In the genomic region with DNA sequence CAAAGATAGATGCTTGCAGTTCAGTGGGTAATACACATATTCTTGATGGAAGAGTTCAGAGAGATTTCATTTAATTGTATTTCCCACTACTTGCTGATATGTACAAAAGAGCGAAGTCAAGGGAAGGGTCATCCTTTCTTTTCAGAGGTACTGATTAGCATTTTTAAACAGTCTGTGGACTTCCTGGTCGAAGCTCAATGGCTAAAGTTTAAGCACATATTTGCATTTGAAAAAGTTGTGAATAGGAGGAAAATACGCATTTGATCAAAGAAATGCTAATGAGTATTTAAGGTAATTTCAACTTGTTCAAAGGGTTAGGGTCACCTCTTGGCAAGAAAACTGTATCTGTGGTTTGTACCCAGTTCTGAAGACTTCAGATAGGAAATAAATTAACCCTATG, we compare ENCODE assay signal across 21 mouse cellular contexts.
DNase-seq lines count a peak whose midpoint lies in the region; ATAC-seq lines count a peak whose summit lies in the region.
"Had no signal": no experiment of that assay in that cellular context is flagged by ENCODE, and none has a peak within 500 bp of the region (broad histone marks: within the 10 kb centered on the region; RNA-seq: fewer than 3 reads in every experiment).

No protein-coding gene starts in this region.

- no peak for DNase-seq in neural tube, embryonic 11.5 days (ENCODE audit: low spot score)
- no peak for DNase-seq in neural tube, embryonic 10.5 days (ENCODE audit: extremely low spot score, low spot score)
- DNase-seq in ZHBTc4 (ENCODE audit: low read depth, low spot score), result peak; percentile 54
- no peak for DNase-seq in layer of hippocampus, postnatal 36 days
- DNase-seq in cerebellum, adult 9-10 months, result no peak
- DNase-seq: adrenal gland, adult 2 months; adrenal gland, postnatal 14 days; B cell, adult 2 months; cerebellum, adult 11-12 months; cerebellum, adult 8-10 months; cerebellum, postnatal 14 days; gastrocnemius, postnatal 10 days; gastrocnemius, postnatal 36 days had no signal

- no peaks in the 10 kb centered on the region for H3K27me3 ChIP-seq in forebrain, embryonic 13.5 days
- no peaks in the 10 kb centered on the region; the same call in 1 of the 2 replicates for H3K27me3 ChIP-seq in forebrain, embryonic 12.5 days
- no peaks in the 10 kb centered on the region for H3K27me3 ChIP-seq in neural tube, embryonic 11.5 days (ENCODE audit: control insufficient read depth, insufficient read depth, low read length)
- H3K27me3 ChIP-seq: CH12.LX; hindbrain, embryonic 12.5 days; hindbrain, embryonic 15.5 days had no signal

- H3K4me3 ChIP-seq in forebrain, embryonic 13.5 days, result no peak overlapping the region
- H3K4me3 ChIP-seq in forebrain, embryonic 12.5 days (replicated peaks), result no peak overlapping the region
- no peak overlapping the region for H3K4me3 ChIP-seq in neural tube, embryonic 11.5 days (ENCODE audit: low read depth, low read length)
- H3K4me3 ChIP-seq: hindbrain, embryonic 12.5 days; hindbrain, embryonic 15.5 days had no signal

- no peaks in the 10 kb centered on the region for H3K36me3 ChIP-seq in forebrain, embryonic 13.5 days (ENCODE audit: poor library complexity, severe bottlenecking)
- H3K36me3 ChIP-seq in forebrain, embryonic 12.5 days (replicated peaks), result no peaks in the 10 kb centered on the region
- H3K36me3 ChIP-seq in neural tube, embryonic 11.5 days (ENCODE audit: control insufficient read depth, insufficient read depth, low read length), result no peaks in the 10 kb centered on the region
- H3K36me3 ChIP-seq: hindbrain, embryonic 12.5 days; hindbrain, embryonic 15.5 days had no signal

- ATAC-seq in forebrain, embryonic 13.5 days, result peak; percentile 21; the same call in 1 of the 2 replicates
- no peak; the same call in 1 of the 2 replicates for ATAC-seq in forebrain, embryonic 12.5 days (ENCODE audit: low FRiP score)
- peak; percentile 38; the same call in 1 of the 2 replicates for ATAC-seq in neural tube, embryonic 11.5 days (ENCODE audit: insufficient read depth, low FRiP score, low TSS enrichment)
- ATAC-seq: forebrain, embryonic 16.5 days; intestine, postnatal 0 days had no signal

- H3K27ac ChIP-seq in forebrain, embryonic 13.5 days, result no peak overlapping the region
- no peak overlapping the region for H3K27ac ChIP-seq in forebrain, embryonic 12.5 days
- no peak overlapping the region for H3K27ac ChIP-seq in neural tube, embryonic 11.5 days (ENCODE audit: low read depth, low read length)
- H3K27ac ChIP-seq: hindbrain, embryonic 12.5 days; hindbrain, embryonic 15.5 days had no signal

- WGBS in forebrain, embryonic 13.5 days, result 22% methylated on average over 3 of the region's 3 CpGs
- WGBS in forebrain, embryonic 12.5 days, result 34% methylated on average over 3 of the region's 3 CpGs
- WGBS in neural tube, embryonic 11.5 days, result 43% methylated on average over 3 of the region's 3 CpGs

- H3K4me2 ChIP-seq in forebrain, embryonic 13.5 days, result no peak overlapping the region
- H3K4me2 ChIP-seq in forebrain, embryonic 12.5 days, result no peak overlapping the region
- H3K4me2 ChIP-seq in neural tube, embryonic 11.5 days (ENCODE audit: low read depth), result no peak overlapping the region
- H3K4me2 ChIP-seq: heart, embryonic 11.5 days; hindbrain, embryonic 12.5 days; hindbrain, embryonic 15.5 days had no signal

- no peaks in the 10 kb centered on the region for H3K9me3 ChIP-seq in forebrain, embryonic 13.5 days (replicated peaks)
- no peaks in the 10 kb centered on the region for H3K9me3 ChIP-seq in forebrain, embryonic 12.5 days
- no peaks in the 10 kb centered on the region for H3K9me3 ChIP-seq in neural tube, embryonic 11.5 days (ENCODE audit: control insufficient read depth, low read length)
- H3K9me3 ChIP-seq: hindbrain, embryonic 12.5 days; hindbrain, embryonic 15.5 days had no signal

- no peaks in the 10 kb centered on the region for H3K4me1 ChIP-seq in forebrain, embryonic 13.5 days
- peaks cover 3% of the 10 kb centered on the region; the same call in 1 of the 2 replicates for H3K4me1 ChIP-seq in forebrain, embryonic 12.5 days
- no peaks in the 10 kb centered on the region for H3K4me1 ChIP-seq in neural tube, embryonic 11.5 days (ENCODE audit: control insufficient read depth, insufficient read depth, low read length)
- H3K4me1 ChIP-seq: hindbrain, embryonic 12.5 days; hindbrain, embryonic 15.5 days had no signal

- H3K9ac ChIP-seq in forebrain, embryonic 13.5 days, result no peak overlapping the region
- H3K9ac ChIP-seq in forebrain, embryonic 12.5 days, result no peak overlapping the region
- H3K9ac ChIP-seq in neural tube, embryonic 11.5 days (ENCODE audit: low read length), result no peak overlapping the region
- H3K9ac ChIP-seq: hindbrain, embryonic 12.5 days; hindbrain, embryonic 15.5 days had no signal
